Mouse (Mus musculus): ENCODE data around the gene Kdm4b. TPM values are rescaled to one million over a fixed set of nuclear protein-coding genes. Genes with fewer than 3 reads are reported as not detected.

The Kdm4b gene
- polyA plus RNA-seq (2012; rRNA removed) = 20.0 and 21.9 TPM in 2 replicates

GRCm38 (mm10) chr17:56325450-56326152 is at the start of gene Kdm4b:
TSS of gene Kdm4b (plus strand) at chr17:56326062.
- TF ChIP-seq CTCF (IDR thresholded peaks at IDR 0.05; ENCODE audit: control insufficient read depth, insufficient read depth, insufficient replicate concordance, low read depth, low read length) = no peak
- peak; percentile 66 for TF ChIP-seq POLR2A (IDR thresholded peaks at IDR 0.05; ENCODE audit: control insufficient read depth, low read depth, low read length)
- Histone ChIP-seq H3K4me3 (ENCODE audit: control insufficient read depth, low read depth, low read length) (peak within 1 kb of the TSS; percentile 86), H3K36me3 (ENCODE audit: control insufficient read depth, insufficient read depth, low read length) (no peaks in the 10 kb centered on the region), H3K27me3 (ENCODE audit: control insufficient read depth, insufficient read depth, low read length) (no peaks in the 10 kb centered on the region), H3K27ac (ENCODE audit: control insufficient read depth, insufficient read depth, low read depth, low read length) (peak within 1 kb of the TSS; percentile 83), H3K4me1 (ENCODE audit: control insufficient read depth, insufficient read depth, low read length) (peaks cover 26% of the 10 kb centered on the region)

GRCm38 (mm10) chr17:56276643-56277566 is 49.0 kb upstream of the Kdm4b start, which contains the start of gene Ticam1:
TSS of gene Ticam1 (minus strand) at chr17:56276786.
- Histone ChIP-seq H3K4me1 (ENCODE audit: control insufficient read depth, insufficient read depth, low read length) (peaks cover 13% of the 10 kb centered on the region), H3K27me3 (ENCODE audit: control insufficient read depth, insufficient read depth, low read length) (no peaks in the 10 kb centered on the region), H3K36me3 (ENCODE audit: control insufficient read depth, insufficient read depth, low read length) (no peaks in the 10 kb centered on the region), H3K27ac (ENCODE audit: control insufficient read depth, insufficient read depth, low read depth, low read length) (peak within 1 kb of the TSS; percentile 78), H3K4me3 (ENCODE audit: control insufficient read depth, low read depth, low read length) (peak within 1 kb of the TSS; percentile 87)
- TF ChIP-seq CTCF (IDR thresholded peaks at IDR 0.05; ENCODE audit: control insufficient read depth, insufficient read depth, insufficient replicate concordance, low read depth, low read length) (no peak), POLR2A (IDR thresholded peaks at IDR 0.05; ENCODE audit: control insufficient read depth, low read depth, low read length) (peak; percentile 37)

GRCm38 (mm10) chr17:56277567-56277893 is 48.3 kb upstream of the Kdm4b start:
- Histone ChIP-seq H3K36me3 (ENCODE audit: control insufficient read depth, insufficient read depth, low read length) (no peaks in the 10 kb centered on the region), H3K27me3 (ENCODE audit: control insufficient read depth, insufficient read depth, low read length) (no peaks in the 10 kb centered on the region), H3K4me1 (ENCODE audit: control insufficient read depth, insufficient read depth, low read length) (peaks cover 13% of the 10 kb centered on the region), H3K4me3 (ENCODE audit: control insufficient read depth, low read depth, low read length) (no peak overlapping the region), H3K27ac (ENCODE audit: control insufficient read depth, insufficient read depth, low read depth, low read length) (peak overlapping the region; percentile 62)
- TF ChIP-seq POLR2A (IDR thresholded peaks at IDR 0.05; ENCODE audit: control insufficient read depth, low read depth, low read length) (no peak), CTCF (IDR thresholded peaks at IDR 0.05; ENCODE audit: control insufficient read depth, insufficient read depth, insufficient replicate concordance, low read depth, low read length) (no peak)

- no peaks in the 10 kb centered on the region for H3K27me3 ChIP-seq (ENCODE audit: control insufficient read depth, insufficient read depth, low read length)
- H3K4me1 ChIP-seq (ENCODE audit: control insufficient read depth, insufficient read depth, low read length) = peaks cover 13% of the 10 kb centered on the region
- no peak for TF ChIP-seq POLR2A (IDR thresholded peaks at IDR 0.05; ENCODE audit: control insufficient read depth, low read depth, low read length)
- TF ChIP-seq CTCF (IDR thresholded peaks at IDR 0.05; ENCODE audit: control insufficient read depth, insufficient read depth, insufficient replicate concordance, low read depth, low read length) = no peak
- H3K27ac ChIP-seq (ENCODE audit: control insufficient read depth, insufficient read depth, low read depth, low read length) = 0 out of 2 replicates have a peak overlapping the region, but pooled peaks have one; percentile 21
- H3K36me3 ChIP-seq (ENCODE audit: control insufficient read depth, insufficient read depth, low read length) = no peaks in the 10 kb centered on the region
- H3K4me3 ChIP-seq (ENCODE audit: control insufficient read depth, low read depth, low read length) = no peak overlapping the region
Observed at GRCm38 (mm10) chr17:56278340-56278739, 47.5 kb upstream of the Kdm4b start.

GRCm38 (mm10) chr17:56279481-56280155 is 46.2 kb upstream of the Kdm4b start:
- no peak overlapping the region for H3K27ac ChIP-seq (ENCODE audit: control insufficient read depth, insufficient read depth, low read depth, low read length)
- no peaks in the 10 kb centered on the region for H3K36me3 ChIP-seq (ENCODE audit: control insufficient read depth, insufficient read depth, low read length)
- no peak overlapping the region for H3K4me3 ChIP-seq (ENCODE audit: control insufficient read depth, low read depth, low read length)
- TF ChIP-seq CTCF (IDR thresholded peaks at IDR 0.05; ENCODE audit: control insufficient read depth, insufficient read depth, insufficient replicate concordance, low read depth, low read length) = no peak
- TF ChIP-seq POLR2A (IDR thresholded peaks at IDR 0.05; ENCODE audit: control insufficient read depth, low read depth, low read length) = no peak
- no peaks in the 10 kb centered on the region for H3K27me3 ChIP-seq (ENCODE audit: control insufficient read depth, insufficient read depth, low read length)
- peaks cover 13% of the 10 kb centered on the region for H3K4me1 ChIP-seq (ENCODE audit: control insufficient read depth, insufficient read depth, low read length)

- H3K36me3 ChIP-seq (ENCODE audit: control insufficient read depth, insufficient read depth, low read length) = no peaks in the 10 kb centered on the region
- H3K4me3 ChIP-seq (ENCODE audit: control insufficient read depth, low read depth, low read length) = no peak overlapping the region
- no peaks in the 10 kb centered on the region for H3K27me3 ChIP-seq (ENCODE audit: control insufficient read depth, insufficient read depth, low read length)
- peaks cover 7% of the 10 kb centered on the region for H3K4me1 ChIP-seq (ENCODE audit: control insufficient read depth, insufficient read depth, low read length)
- no peak for TF ChIP-seq POLR2A (IDR thresholded peaks at IDR 0.05; ENCODE audit: control insufficient read depth, low read depth, low read length)
- no peak for TF ChIP-seq CTCF (IDR thresholded peaks at IDR 0.05; ENCODE audit: control insufficient read depth, insufficient read depth, insufficient replicate concordance, low read depth, low read length)
- no peak overlapping the region for H3K27ac ChIP-seq (ENCODE audit: control insufficient read depth, insufficient read depth, low read depth, low read length)
Observed at GRCm38 (mm10) chr17:56281193-56281592, 44.7 kb upstream of the Kdm4b start.
